Mouse (Mus musculus): ENCODE measurements around the gene Fbxo30. TPM values are rescaled to one million over a fixed set of nuclear protein-coding genes. Genes with fewer than 3 reads are reported as not detected.

Gene Fbxo30
- polyA plus RNA-seq, 1 experiment from 2014 or later = 19.2 TPM

DNA sequence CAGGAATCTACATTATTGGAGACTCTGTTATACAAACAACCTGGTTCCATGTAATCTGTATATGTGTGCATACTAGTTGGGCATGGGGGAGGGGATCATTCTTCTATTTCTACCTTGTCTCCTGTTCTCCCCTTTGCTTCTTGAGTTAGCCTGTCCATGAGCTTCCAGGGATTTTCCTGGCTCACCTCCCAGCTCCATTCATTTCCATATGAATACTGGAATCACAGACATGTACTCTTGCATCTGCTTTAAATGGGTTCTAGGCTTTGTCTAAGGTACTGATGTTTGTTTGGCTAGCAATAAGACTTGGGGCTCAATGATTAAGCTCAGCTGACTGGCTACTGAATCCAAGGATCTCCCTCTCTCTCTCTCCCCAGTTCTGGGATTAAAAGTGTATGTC is 12.0 kb upstream of the Fbxo30 start:
- Histone ChIP-seq H3K9me3 (replicated peaks; ENCODE audit: control insufficient read depth, low read length, poor library complexity, severe bottlenecking) (no peaks in the 10 kb centered on the region), H3K4me3 (ENCODE audit: low read depth, low read length) (no peak overlapping the region), H3K4me1 (ENCODE audit: control insufficient read depth, insufficient read depth, low read length) (no peaks in the 10 kb centered on the region), H3K27ac (ENCODE audit: low read length) (no peak overlapping the region), H3K4me2 (ENCODE audit: low read length) (no peak overlapping the region), H3K9ac (ENCODE audit: low read depth, low read length) (no peak overlapping the region), H3K27me3 (ENCODE audit: control insufficient read depth, insufficient read depth, low read depth, low read length) (no peaks in the 10 kb centered on the region), H3K36me3 (ENCODE audit: control insufficient read depth, insufficient read depth, low read length) (no peaks in the 10 kb centered on the region)
- no peak for ATAC-seq

DNA sequence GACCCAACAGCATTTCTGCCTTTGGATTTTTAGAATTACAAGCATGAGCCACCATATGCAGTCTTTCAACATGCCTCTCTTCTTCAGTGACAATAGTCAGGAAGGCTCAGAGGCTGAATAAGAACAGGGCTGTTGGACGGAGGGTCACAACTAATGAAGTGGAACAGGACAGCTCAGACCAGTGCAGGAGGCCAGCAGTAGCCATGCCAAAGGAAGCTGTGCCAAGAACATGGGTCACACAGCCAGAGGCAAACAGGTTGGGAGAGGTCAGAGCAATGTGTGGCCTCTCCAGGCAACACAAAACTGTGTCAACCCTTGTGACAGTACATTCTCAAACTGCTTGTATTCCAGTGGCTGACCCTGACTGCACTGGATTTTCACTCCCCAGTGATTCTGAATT is 6.7 kb upstream of the Fbxo30 start:
- H3K4me2 ChIP-seq (ENCODE audit: low read length) = no peak overlapping the region
- H3K4me1 ChIP-seq (ENCODE audit: control insufficient read depth, insufficient read depth, low read length) = no peaks in the 10 kb centered on the region
- H3K4me3 ChIP-seq (ENCODE audit: low read depth, low read length) = no peak overlapping the region
- no peak overlapping the region for H3K27ac ChIP-seq (ENCODE audit: low read length)
- no peak overlapping the region for H3K9ac ChIP-seq (ENCODE audit: low read depth, low read length)
- H3K27me3 ChIP-seq (ENCODE audit: control insufficient read depth, insufficient read depth, low read depth, low read length) = no peaks in the 10 kb centered on the region
- H3K9me3 ChIP-seq (replicated peaks; ENCODE audit: control insufficient read depth, low read length, poor library complexity, severe bottlenecking) = no peaks in the 10 kb centered on the region
- 44% methylated on average over 1 of the region's 1 CpGs for WGBS
- no peak for ATAC-seq
- no peaks in the 10 kb centered on the region for H3K36me3 ChIP-seq (ENCODE audit: control insufficient read depth, insufficient read depth, low read length)

DNA sequence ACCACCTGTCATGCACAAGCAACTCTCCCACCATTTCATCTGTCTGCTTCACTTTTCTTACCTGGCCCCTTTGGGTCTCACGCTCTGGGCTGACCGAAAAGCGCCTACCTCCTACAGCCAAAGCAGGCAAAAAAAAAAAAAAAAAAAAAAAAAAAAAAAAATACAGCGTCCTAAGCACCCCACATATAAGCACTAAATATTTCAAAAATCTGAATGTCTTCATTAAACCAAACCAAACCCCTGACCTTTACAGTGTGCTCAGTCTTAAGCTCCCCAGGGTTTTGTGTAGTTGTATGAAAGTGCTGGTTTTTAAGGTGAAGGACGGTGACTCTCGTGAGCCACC is 924 bp upstream of the Fbxo30 start:
- H3K9me3 ChIP-seq (replicated peaks; ENCODE audit: control insufficient read depth, low read length, poor library complexity, severe bottlenecking) = no peaks in the 10 kb centered on the region
- peak overlapping the region; percentile 97 for H3K27ac ChIP-seq (ENCODE audit: low read length)
- peak overlapping the region; percentile 95 for H3K4me3 ChIP-seq (ENCODE audit: low read depth, low read length)
- WGBS = 3% methylated on average over 6 of the region's 6 CpGs
- H3K4me1 ChIP-seq (ENCODE audit: control insufficient read depth, insufficient read depth, low read length) = peaks cover 13% of the 10 kb centered on the region
- ATAC-seq = no peak
- peak overlapping the region; percentile 95 for H3K9ac ChIP-seq (ENCODE audit: low read depth, low read length)
- H3K27me3 ChIP-seq (ENCODE audit: control insufficient read depth, insufficient read depth, low read depth, low read length) = no peaks in the 10 kb centered on the region
- H3K36me3 ChIP-seq (ENCODE audit: control insufficient read depth, insufficient read depth, low read length) = no peaks in the 10 kb centered on the region
- peak overlapping the region; percentile 91 for H3K4me2 ChIP-seq (ENCODE audit: low read length)

DNA sequence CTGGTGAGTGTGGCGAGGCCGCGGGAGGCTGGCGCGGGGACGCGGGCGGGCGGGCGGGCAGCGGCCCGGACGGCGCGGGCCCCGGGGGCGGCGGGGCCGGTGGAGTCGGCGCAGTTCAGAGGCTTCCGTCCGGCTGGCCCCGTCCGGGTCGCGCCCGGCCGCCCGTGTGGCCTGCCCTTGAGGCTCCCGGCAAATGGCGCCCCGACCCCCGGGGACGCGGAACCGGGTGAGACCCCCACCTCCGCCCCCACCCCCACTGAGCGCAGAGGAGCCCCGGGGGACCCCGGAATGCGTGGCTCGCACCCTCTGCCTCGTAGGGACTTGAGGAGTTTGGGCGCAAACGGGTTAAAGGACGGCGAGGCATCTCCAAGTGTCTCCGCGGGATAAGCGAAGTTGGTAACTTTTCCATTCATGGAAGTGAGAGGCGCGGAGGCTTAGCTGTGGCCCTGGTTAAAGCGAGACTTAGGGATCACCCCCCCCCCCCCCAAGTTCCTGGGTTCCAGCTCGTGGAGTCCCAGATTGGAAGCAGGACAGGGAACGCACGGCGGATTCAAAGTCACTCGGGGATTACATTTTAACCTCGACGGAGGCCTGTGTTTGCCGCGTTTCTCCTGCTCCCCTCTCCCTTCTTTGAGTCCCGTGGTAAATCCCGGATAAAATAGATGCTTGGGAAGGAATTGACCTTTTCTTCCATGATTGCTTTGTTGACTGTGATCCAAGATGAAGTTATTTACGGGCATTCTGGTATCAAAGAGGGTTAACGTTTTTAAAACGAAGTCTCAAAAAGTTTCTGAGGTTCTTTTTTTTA is 572 bp downstream of the Fbxo30 start:
- H3K9ac ChIP-seq (ENCODE audit: low read depth, low read length) = peak overlapping the region; percentile 95
- peak; percentile 25; the same call in 1 of the 2 replicates for ATAC-seq
- H3K4me3 ChIP-seq (ENCODE audit: low read depth, low read length) = peak overlapping the region; percentile 95

DNA sequence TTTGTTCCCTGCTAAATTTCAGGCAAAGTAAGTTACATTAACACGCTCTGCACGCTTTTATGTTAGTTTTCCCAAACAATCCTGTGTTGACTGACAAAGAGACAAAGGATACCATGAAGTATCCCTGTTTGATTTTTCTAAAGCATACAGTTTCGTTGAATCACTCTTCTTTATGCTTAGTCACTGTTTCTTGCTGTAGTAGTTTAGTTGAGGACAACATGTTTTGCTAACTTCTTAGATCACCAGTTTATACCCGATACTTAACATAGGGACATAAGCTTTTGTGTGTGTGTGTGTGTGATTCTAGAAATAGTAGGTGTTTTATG is 1.1 kb downstream of the Fbxo30 start:
- no peak for ATAC-seq
- Histone ChIP-seq H3K9me3 (replicated peaks; ENCODE audit: control insufficient read depth, low read length, poor library complexity, severe bottlenecking) (no peaks in the 10 kb centered on the region), H3K4me1 (ENCODE audit: control insufficient read depth, insufficient read depth, low read length) (peaks cover 13% of the 10 kb centered on the region), H3K4me3 (ENCODE audit: low read depth, low read length) (peak overlapping the region; percentile 95), H3K27ac (ENCODE audit: low read length) (no peak overlapping the region), H3K36me3 (ENCODE audit: control insufficient read depth, insufficient read depth, low read length) (no peaks in the 10 kb centered on the region), H3K9ac (ENCODE audit: low read depth, low read length) (peak overlapping the region; percentile 95; the same call in 1 of the 2 replicates), H3K27me3 (ENCODE audit: control insufficient read depth, insufficient read depth, low read depth, low read length) (no peaks in the 10 kb centered on the region), H3K4me2 (ENCODE audit: low read length) (peak overlapping the region; percentile 80)
- WGBS = 1% methylated on average over 4 of the region's 4 CpGs

More for the DNA sequence above, 572 bp downstream of the Fbxo30 start:
- WGBS = under 1% methylated on average over 57 of the region's 68 CpGs
- H3K4me1 ChIP-seq (ENCODE audit: control insufficient read depth, insufficient read depth, low read length) = peaks cover 13% of the 10 kb centered on the region
- H3K27me3 ChIP-seq (ENCODE audit: control insufficient read depth, insufficient read depth, low read depth, low read length) = no peaks in the 10 kb centered on the region
- no peaks in the 10 kb centered on the region for H3K36me3 ChIP-seq (ENCODE audit: control insufficient read depth, insufficient read depth, low read length)
- H3K9me3 ChIP-seq (replicated peaks; ENCODE audit: control insufficient read depth, low read length, poor library complexity, severe bottlenecking) = no peaks in the 10 kb centered on the region
- peak overlapping the region; percentile 80 for H3K4me2 ChIP-seq (ENCODE audit: low read length)
- H3K27ac ChIP-seq (ENCODE audit: low read length) = peak overlapping the region; percentile 97

DNA sequence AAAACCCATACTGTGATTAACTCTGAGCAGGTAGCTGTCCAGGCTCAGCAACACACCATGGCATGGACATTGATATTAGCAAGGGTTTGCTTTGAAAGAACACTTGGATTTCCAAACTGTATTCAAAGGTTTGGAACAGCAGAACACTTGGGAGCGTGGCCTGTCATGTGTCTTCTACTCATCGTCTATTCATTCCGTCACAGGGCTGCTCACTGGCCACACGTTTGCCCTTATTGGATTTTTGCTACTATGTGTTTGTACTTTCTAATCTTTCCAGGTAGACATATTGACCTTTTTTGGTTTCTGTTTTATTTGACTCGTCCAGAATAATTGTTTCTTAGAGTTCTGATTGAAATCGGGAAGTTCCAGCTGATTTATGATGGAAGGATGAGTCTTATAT is 17.3 kb downstream of the Fbxo30 start:
- Histone ChIP-seq H3K27me3 (ENCODE audit: control insufficient read depth, insufficient read depth, low read depth, low read length) (no peaks in the 10 kb centered on the region), H3K4me1 (ENCODE audit: control insufficient read depth, insufficient read depth, low read length) (no peaks in the 10 kb centered on the region), H3K4me2 (ENCODE audit: low read length) (no peak overlapping the region), H3K4me3 (ENCODE audit: low read depth, low read length) (no peak overlapping the region), H3K27ac (ENCODE audit: low read length) (no peak overlapping the region), H3K9me3 (replicated peaks; ENCODE audit: control insufficient read depth, low read length, poor library complexity, severe bottlenecking) (no peaks in the 10 kb centered on the region), H3K36me3 (ENCODE audit: control insufficient read depth, insufficient read depth, low read length) (no peaks in the 10 kb centered on the region), H3K9ac (ENCODE audit: low read depth, low read length) (no peak overlapping the region)
- no peak for ATAC-seq
- WGBS = 97% methylated on average over 6 of the region's 6 CpGs

DNA sequence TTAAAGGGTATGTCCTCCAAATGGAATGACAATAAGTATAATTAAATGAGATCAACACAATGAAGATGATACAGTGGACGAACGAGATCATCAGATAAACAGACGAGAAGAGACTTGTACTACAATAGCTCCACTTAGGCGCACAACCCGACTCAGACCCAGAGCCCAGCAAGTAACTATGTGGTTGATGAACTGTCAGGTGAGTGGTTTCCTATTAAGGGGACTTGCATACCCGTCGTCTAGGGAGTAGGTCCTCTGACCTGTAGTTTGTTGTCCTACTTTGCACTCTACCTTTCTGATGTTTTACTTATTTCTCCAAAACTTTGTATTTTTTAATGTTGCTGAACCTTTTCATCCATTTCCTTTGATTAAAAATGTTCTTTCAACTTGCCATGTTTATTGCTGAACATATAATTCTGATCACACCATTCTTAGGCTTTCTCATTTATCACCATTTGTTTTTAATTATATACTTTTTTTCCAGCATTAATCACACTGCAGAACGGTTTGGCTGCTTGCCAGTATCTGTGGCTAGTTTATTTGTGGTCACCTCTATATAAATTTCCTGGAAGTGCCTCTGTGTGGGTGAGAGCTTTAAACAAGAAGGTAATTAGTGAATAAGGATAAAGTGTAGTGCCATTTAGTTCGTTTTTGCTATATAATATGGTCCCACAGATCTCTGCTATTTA is 24.4 kb downstream of the Fbxo30 start:
- Histone ChIP-seq H3K36me3 (ENCODE audit: control insufficient read depth, insufficient read depth, low read length) (no peaks in the 10 kb centered on the region), H3K4me3 (ENCODE audit: low read depth, low read length) (no peak overlapping the region), H3K9ac (ENCODE audit: low read depth, low read length) (no peak overlapping the region), H3K27me3 (ENCODE audit: control insufficient read depth, insufficient read depth, low read depth, low read length) (no peaks in the 10 kb centered on the region), H3K9me3 (replicated peaks; ENCODE audit: control insufficient read depth, low read length, poor library complexity, severe bottlenecking) (no peaks in the 10 kb centered on the region), H3K4me2 (ENCODE audit: low read length) (no peak overlapping the region), H3K27ac (ENCODE audit: low read length) (no peak overlapping the region), H3K4me1 (ENCODE audit: control insufficient read depth, insufficient read depth, low read length) (no peaks in the 10 kb centered on the region)
- WGBS = 83% methylated on average over 9 of the region's 9 CpGs
- ATAC-seq = no peak

DNA sequence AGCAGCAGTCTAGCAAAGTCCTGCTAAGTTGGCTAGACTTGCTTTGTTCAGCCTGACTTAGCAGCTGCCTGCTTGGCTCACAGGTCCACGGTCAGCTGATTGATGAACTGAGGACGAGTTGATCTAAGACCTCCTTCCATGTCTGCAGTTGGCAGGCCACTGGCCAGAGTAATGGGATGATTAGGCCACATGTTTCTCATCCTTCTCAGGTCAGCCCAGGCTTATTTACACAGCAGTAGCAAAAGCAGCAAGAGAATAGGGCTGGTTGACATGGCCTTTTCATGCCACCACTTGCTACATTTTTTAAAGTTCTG is 24.9 kb downstream of the Fbxo30 start:
- H3K36me3 ChIP-seq (ENCODE audit: control insufficient read depth, insufficient read depth, low read length) = no peaks in the 10 kb centered on the region
- ATAC-seq = no peak
- no peak overlapping the region for H3K27ac ChIP-seq (ENCODE audit: low read length)
- no peak overlapping the region for H3K4me2 ChIP-seq (ENCODE audit: low read length)
- H3K27me3 ChIP-seq (ENCODE audit: control insufficient read depth, insufficient read depth, low read depth, low read length) = no peaks in the 10 kb centered on the region
- WGBS = 67% methylated on average over 2 of the region's 2 CpGs
- H3K9ac ChIP-seq (ENCODE audit: low read depth, low read length) = no peak overlapping the region
- no peaks in the 10 kb centered on the region for H3K4me1 ChIP-seq (ENCODE audit: control insufficient read depth, insufficient read depth, low read length)
- no peak overlapping the region for H3K4me3 ChIP-seq (ENCODE audit: low read depth, low read length)
- no peaks in the 10 kb centered on the region for H3K9me3 ChIP-seq (replicated peaks; ENCODE audit: control insufficient read depth, low read length, poor library complexity, severe bottlenecking)

DNA sequence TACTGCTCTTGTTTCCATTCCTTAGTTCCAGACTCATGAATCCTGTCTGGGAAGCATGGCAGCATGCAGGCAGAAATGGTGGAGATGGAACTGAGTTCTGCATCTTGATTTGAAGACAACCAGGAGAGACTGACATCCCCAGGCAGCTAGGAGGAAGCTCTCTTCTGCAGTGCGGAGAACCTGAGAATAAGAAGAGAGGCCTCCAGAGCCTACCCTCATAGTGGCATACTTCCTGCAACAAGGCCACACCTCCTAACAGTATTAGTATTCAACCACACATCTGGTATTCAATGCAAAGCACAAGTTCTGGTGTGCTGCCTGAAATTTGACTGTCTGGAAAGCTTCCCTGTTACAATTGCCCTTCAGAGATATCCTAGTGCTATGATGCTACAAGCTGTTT is 28.7 kb downstream of the Fbxo30 start:
- no peak overlapping the region for H3K4me2 ChIP-seq (ENCODE audit: low read length)
- 95% methylated on average over 1 of the region's 1 CpGs for WGBS
- H3K4me1 ChIP-seq (ENCODE audit: control insufficient read depth, insufficient read depth, low read length) = no peaks in the 10 kb centered on the region
- H3K9ac ChIP-seq (ENCODE audit: low read depth, low read length) = no peak overlapping the region
- no peak overlapping the region for H3K4me3 ChIP-seq (ENCODE audit: low read depth, low read length)
- ATAC-seq = no peak
- no peak overlapping the region for H3K27ac ChIP-seq (ENCODE audit: low read length)
- no peaks in the 10 kb centered on the region for H3K9me3 ChIP-seq (replicated peaks; ENCODE audit: control insufficient read depth, low read length, poor library complexity, severe bottlenecking)
- no peaks in the 10 kb centered on the region for H3K27me3 ChIP-seq (ENCODE audit: control insufficient read depth, insufficient read depth, low read depth, low read length)
- H3K36me3 ChIP-seq (ENCODE audit: control insufficient read depth, insufficient read depth, low read length) = no peaks in the 10 kb centered on the region
